Mouse (Mus musculus) layer of hippocampus, postnatal 36 days (tissue): ENCODE measurements around the gene Umad1. TPM values are rescaled to one million over a fixed set of nuclear protein-coding genes. Genes with fewer than 3 reads are reported as not detected.

Source experiments
- DNase-seq, 2 experiments: peaks; one replicate each; pipeline ENCODE4 v3.0.0; 2022
- total RNA-seq, 2 experiments: library from RNA; stranded (reverse); gene quantifications; 2 replicates each; pipeline ENCODE4 v1.2.3; 2021

The Umad1 gene
- total RNA-seq, 2 experiments from 2014 or later = 30.7 to 39.7 TPM

- DNase-seq = no peak
These were observed 225.6 kb downstream of the Umad1 start for GRCm38 (mm10) chr6:8484437-8485275.

GRCm38 (mm10) chr6:8485414-8486175 lies 226.5 kb downstream of the Umad1 start:
- DNase-seq = no peak

DNA sequence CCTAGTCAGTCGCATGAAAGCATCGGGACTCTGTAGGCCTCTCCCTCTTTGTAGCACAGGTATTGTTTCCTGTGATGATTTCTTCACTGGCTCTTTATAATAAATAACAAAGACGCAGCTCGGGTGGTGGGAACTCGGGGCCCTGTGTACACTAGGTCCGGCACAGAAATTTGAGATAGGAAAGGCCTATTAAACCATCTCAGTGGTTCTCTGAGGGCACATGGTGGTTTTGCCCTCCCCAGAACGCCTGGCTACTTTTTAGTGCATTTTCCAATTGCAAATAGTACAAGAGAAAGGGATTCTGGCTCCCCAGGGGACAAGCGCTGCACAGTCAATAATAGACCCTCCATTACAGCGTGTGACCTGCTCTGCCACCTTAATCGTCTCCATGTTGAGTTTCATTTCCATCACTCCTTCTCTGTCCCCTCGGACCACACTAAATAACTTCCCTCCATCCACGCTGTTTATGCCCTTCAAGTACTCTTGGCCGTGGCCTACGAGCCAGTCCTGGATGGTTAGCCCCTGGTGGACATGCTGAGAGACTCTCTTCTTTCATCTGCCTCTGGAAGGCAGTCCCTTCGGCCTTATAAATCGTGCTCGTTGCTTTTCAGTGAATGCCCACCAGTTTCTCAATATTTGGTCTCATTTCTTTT lies 227.4 kb downstream of the Umad1 start:
- no peak for DNase-seq

DNA sequence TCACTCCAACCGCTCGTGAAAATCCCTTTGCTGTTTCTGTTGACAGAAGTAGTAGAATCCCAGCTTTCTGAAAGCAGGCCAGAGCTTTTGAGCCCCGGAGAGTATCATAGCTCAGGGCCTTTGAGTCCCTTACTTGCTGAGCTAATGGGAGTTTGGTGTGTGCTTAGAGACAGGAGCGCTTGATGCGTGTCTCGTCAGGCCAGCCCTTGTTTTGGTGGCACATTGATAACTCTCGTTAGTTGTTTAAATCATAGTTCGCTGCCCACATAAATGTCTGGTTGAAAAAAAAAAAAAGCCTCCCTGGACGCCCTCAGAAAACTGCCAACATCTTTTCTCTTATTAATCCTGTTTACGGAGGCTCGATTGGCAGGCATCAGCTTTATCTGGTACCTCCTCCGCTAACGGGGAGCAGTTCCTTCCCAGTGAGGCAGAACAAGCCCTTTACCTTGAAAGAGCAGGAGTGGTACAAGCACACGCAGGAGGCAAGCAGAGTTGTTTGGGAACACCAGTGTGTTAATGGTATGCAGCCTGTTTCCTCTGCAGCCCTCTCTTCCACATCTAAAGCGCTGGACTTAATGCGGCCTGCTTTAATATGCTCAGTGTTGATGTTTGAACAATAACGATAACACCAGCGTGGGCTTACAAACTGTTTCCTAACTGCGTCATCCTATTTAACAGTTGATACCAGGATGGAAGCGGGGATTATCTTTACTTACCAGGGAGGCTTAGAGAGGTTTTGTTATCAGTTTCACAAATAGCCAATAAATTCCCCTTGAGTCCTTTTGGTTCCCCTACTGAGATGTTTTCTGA lies 228.2 kb downstream of the Umad1 start:
- no peak for DNase-seq

GRCm38 (mm10) chr6:8488249-8488648 lies 229.2 kb downstream of the Umad1 start:
- no peak for DNase-seq

DNA sequence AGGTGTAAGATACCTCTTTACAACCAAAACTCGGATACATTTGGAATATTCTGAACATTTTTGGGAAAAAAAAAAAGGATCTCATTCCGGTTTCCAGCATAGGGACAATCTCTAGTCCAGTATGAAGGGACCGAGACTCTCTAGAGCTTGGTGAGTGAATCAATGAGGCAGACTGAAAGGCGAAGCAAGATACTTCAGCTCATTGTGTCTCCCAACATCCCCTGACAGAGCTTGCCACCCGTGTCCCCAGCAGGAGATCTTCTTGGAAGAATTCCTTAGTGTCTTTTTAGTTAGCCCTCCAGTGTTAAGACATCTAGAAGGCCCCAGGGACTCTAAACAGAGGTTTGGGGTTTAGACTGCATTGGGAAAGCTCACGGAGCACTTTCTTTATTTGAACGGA lies 230.2 kb downstream of the Umad1 start:
- no peak for DNase-seq

DNA sequence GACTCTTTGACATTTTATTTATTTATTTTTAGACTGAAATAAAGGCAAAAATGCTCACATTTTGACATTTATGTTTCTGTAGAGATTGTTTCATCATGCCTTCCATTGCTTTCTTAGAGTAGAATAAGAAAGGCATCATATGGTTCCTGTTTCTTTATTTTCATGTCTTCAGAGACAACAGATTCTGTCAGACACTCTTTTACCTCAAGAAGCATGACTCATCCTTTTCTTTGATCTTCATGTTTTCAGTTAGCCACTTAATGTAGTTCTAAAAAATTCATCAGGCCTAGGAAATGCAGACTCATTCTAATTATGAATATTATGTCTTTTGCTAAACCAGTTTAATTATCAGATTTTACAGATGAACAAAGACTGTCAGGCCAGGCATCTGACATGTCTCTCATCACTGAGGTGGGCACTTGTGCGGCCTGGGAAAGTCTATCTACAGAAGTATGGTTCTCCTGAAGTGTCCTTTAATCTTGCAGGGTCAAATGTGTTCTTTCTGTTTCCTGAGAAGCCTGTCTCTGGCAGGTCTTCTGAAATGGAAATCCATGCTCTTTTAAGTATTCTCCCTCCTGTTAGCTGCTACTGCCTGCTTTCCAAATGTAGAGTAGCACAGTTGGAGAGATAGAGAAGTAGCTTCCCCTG lies 231.0 kb downstream of the Umad1 start:
- DNase-seq = no peak

- DNase-seq = no peak
These were observed 233.2 kb downstream of the Umad1 start for GRCm38 (mm10) chr6:8492248-8492647.

DNA sequence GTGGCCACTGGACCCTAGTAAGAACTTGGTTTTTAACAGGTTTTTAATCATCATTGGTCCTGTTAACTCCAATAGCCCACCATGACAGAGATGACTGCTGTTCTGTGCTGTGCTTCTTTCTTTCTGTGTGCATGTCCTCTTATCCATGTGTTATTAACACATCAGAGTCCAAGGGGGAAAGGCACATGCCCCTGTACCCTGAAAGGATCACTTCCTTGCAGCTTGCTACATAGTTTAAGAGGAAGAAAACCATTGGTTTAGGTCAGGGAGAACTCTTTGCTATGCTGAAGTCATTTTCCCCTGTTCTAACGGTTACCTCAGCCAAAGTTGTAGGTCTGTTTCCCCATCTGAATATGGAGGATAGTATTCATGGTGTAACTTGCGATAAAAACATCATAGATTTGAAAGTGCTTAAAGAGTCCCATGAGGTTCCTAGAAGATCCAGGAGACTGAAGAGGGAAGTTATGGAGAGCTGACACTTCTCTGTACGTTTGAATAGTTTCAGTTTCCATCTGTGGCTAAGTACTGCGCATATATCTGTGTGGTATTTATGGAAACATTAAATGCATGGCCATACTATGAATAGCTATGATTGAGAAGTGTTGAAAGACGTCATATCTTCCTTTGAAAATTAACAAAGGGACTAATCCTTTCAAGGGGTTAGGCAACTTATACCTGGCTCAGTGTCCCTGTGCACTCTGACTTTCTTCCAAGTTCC lies 236.2 kb downstream of the Umad1 start:
- no peak for DNase-seq

- no peak for DNase-seq
These were observed 236.7 kb downstream of the Umad1 start for GRCm38 (mm10) chr6:8495827-8496222.

DNA sequence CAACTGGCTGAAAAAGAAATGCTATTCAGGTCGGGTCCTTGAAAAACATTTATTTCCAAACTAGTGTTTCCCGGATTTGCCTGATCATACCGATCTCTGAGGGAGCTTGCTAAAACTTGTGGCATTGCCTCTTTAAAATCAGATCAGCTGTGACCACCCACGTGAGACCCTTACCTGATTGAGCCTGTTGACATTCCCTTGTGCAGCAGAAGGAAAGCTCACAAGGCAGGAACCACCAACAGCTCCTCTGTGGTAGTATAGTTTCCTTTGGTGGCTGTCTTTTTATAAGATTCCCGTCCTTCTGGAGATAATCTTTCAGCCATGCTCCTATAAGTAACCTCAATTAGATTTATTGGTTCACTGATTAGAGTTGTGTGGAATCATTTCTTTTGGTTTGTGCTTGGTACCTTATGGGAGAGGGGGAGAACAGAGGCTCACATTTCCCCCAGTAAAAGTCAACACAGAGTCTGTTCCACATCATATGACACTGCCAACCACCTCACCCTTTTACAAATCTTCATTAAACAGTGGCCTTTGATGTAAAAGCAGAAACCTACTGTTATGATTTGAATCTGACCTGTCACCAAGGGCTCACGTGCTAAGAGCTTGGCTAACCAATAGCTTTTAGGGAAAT lies 238.3 kb downstream of the Umad1 start:
- no peak for DNase-seq

GRCm38 (mm10) chr6:8497868-8498257 lies 238.8 kb downstream of the Umad1 start:
- DNase-seq = no peak

DNA sequence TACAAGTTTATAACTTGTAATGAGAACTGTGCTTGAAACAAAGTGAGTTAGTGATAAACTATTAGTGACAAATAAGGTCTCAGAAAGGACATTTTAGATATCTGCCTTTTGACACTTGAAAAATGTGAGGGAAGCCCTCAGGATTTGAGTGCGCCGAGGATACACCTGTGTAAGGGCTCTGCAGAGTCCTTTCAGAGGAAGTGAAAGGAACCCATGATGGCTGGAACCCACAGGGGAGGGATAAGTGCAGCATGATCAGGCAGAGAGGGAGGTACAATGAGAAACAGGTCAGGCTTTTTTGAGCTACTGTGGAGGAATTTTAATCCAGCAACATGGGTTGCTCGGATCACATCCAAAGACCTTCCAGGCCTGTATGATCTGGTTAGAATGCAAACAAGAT lies 239.9 kb downstream of the Umad1 start:
- DNase-seq = no peak

GRCm38 (mm10) chr6:8503953-8504352 lies 244.9 kb downstream of the Umad1 start:
- no peak for DNase-seq

GRCm38 (mm10) chr6:8504521-8505228 lies 245.6 kb downstream of the Umad1 start:
- no peak for DNase-seq

- DNase-seq = no peak
These were observed 247.5 kb downstream of the Umad1 start for GRCm38 (mm10) chr6:8506631-8507030.
